Mouse (Mus musculus) cerebellum, postnatal 4 days (tissue): ENCODE measurements around the gene Alox12.

ENCODE experiments used
- DNase-seq, 2 experiments: peaks; one replicate each; pipeline ENCODE4 v3.0.0; 2022; ENCODE audit warnings: low spot score in 2 of 2, mixed read lengths in 1 of 2

Alox12 gene

DNA sequence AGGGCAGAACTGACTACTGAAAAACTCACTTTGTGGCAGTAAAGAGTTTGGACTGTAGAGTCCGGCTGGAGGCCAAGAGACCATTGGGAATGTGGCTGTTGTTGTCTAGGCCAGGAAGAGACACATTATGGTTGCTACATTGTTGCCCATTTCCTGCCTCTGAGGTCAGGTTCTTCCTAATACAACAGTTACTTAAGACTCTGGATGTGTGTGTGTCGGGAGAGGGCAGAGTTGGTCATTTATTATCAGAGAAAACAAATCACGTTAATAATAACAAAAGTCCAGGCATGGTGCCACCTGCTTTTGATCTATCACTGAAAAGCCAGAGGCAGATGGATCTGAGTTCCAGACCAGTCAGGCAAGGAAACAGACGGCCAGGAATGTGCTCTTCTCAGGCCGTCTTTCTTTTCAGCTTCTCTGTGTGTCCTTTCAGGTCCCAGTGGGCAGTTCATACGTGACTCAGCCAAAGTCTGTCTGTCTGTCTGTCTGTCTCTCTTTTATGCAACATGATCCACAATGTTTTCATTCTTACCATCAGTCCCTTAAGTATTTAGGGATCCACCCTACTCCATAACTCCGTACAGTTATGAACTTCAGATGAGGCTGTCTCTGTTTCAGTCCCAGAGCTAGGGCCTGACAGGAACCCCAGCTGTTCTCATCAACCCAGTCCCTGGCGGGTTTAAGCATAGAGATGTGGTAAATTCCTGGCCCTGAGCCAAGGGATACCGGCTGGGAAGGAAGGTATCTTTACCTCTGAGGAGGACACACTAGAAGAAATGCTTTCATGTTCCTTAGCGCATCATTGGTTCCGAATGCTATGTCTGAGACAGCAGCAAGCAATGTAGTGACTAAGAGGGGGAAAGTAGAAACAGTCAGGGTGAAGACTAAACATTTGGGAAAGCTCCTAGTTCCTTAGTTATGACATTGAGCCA is 61.5 kb downstream of the Alox12 start:
- no peak for DNase-seq

DNA sequence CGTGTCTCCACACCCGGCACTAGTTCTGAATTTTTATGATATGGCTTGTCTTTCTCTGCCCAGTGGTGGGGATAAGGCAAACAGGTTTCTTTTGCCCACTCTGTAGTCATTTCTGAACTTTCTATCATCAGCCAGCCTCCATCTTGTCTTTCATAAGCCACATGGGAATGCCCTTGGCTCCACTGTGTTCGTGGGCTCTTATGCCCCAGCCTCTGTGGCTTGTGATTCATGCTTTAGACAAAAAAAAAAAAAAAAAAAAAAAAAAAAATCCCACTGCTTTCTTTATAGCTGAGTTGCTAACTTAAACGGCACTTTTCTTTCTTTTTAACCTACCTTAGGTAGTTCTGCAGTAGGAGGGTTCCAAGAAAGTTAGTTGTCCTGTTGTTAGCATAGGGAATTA is 63.0 kb downstream of the Alox12 start:
- DNase-seq, result no peak
